Mouse (Mus musculus): Measurements from ENCODE around the gene Bbx. TPM values are rescaled to one million over a fixed set of nuclear protein-coding genes. Genes with fewer than 3 reads are reported as not detected.

Bbx gene
- total RNA-seq, 2 experiments from 2014 or later = 25.2 to 30.3 TPM

DNA sequence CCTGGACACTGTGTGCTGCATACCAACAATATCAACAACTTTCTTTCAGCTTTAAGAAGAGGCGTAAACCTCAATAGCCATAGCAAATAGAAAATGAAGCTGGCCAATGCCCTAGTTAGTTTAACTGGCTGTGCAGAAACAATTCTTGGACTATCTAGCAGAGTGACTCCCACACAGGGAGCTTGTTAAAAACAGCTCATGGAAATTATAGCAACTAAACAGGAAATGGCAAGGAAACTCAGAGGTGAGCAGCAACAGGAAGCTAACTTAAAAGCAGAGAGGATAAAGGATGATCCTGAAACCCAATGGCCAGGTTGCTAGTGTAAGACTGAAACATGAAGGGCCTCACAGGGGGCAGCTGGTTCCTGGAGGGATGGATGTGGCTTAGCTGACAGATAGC lies 203.4 kb downstream of the Bbx start:
- DNase-seq = no peak

DNA sequence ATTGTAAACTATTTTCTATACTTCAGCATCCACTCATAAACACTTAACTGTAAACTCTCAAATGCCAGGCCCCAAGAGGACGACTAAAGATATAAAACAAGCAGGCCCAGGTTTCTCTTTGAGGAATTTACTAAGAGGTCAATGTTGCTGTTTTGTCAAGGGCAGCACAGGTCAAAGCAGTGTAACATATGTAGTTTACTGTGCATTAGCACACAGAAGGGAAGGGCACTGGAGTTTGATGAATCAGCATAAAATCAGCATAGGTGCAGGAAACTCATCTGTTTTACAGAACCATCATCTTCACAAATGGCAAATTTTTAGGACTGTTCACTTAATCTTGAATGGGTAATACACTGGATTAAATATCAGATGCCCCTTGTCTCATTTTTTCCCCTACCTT lies 205.9 kb downstream of the Bbx start:
- DNase-seq = no peak

DNA sequence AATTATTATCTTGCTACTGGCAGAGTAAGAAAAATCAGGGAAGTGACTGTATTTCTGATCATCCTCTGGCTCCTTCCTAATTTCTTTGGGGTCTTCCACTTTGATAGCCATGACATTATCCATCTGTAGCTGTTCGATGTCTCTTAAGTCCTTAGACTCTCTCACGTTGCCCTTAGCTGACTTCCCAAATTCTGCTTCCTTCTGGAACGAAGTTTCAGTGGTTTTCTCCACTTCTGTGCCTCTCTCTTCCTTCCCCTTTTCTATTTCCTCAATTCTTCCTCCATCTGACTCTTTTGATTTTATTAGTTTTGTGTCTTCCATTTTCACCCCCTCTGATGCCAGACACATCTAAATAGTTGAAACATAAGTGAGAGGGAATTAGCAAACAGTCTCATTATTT lies 207.2 kb downstream of the Bbx start:
- DNase-seq = no peak

GRCm38 (mm10) chr16:50220734-50221501 lies 211.3 kb downstream of the Bbx start:
- DNase-seq = peak; percentile 43

GRCm38 (mm10) chr16:50217084-50217483 lies 215.1 kb downstream of the Bbx start:
- DNase-seq = no peak

- DNase-seq = no peak
Observed at GRCm38 (mm10) chr16:50211727-50212126, 220.5 kb downstream of the Bbx start.

DNA sequence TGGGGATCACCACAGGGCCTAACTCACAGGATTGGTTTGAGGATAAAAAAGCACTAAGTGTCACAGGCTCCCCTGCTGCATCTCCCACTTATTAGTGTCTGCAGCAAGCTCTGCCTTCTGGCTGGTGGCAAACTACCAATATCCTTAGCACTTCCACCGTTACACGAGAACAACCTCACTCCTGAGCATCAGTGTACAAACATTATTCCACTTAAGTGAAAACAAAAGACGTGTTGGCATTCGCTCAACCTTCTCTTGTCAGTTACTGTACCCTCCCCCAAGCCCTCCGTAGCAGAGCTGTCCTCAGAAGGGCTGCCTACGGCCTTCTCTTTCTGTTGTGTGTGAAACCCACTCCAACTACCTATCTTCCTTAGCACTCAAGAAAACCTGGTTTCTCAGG lies 221.0 kb downstream of the Bbx start:
- no peak for DNase-seq

- no peak for DNase-seq
Observed at GRCm38 (mm10) chr16:50210742-50211141, 221.4 kb downstream of the Bbx start.

DNA sequence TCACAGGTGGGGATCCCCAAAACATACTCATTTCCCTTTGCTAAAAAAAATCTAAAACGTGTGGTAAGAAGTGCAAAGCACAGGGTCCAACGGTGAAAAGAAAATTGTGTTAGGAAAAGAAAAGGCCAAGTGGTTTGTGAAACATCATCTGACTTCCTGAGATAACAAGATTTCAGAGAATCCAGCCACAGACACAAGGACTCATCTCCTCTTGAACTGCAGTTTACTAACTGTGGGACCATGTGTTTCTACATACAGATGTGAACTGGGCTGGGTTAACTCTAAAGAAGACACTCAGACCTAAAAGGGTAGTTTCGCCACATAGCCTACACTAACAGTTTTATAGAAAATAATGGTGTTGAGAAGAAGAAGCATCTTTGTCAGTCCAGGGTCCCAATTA lies 227.2 kb downstream of the Bbx start:
- no peak for DNase-seq

- peak; percentile 55 for DNase-seq
Observed at GRCm38 (mm10) chr16:50201546-50202151, 230.5 kb downstream of the Bbx start.

DNA sequence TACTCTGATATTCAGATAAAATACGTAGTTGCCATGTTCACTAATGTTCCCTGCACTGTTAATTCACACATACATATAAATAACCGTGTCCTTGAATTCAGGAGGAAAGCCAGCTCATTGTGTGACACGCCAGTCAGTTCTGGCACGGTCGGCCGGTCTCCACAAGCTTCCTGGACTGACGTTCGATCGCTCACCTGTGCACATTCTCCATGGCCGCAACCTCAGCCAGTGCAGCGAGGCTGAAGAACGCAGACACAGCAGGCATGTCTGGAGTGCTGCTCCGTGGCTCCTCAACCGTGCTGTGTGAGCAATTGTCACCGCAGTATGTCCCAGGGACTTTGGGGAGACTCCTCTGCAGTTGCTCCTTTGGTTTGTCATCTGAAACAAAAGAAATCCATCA lies 232.0 kb downstream of the Bbx start:
- no peak for DNase-seq

GRCm38 (mm10) chr16:50196118-50196517 lies 236.1 kb downstream of the Bbx start:
- no peak for DNase-seq

DNA sequence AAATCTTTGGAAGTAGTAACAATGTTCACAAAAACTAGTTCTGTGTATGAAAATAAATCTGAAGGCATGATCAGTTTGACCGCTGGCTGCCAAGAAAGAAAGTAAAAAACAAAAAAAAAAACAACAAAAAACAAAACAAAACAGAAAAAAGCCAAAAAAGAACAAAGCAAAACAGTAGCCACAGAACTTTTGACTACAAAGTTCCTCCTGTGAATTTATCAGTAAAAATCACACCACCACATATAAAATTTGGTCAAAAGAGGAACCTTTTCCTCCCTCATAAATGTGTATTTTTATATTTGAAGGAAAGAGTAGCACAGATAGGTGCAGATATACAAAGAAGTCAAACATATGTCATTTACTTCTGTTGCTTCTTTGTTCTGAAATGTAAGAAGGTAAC lies 239.6 kb downstream of the Bbx start:
- DNase-seq = no peak

GRCm38 (mm10) chr16:50189108-50189507 lies 243.1 kb downstream of the Bbx start:
- DNase-seq = no peak

DNA sequence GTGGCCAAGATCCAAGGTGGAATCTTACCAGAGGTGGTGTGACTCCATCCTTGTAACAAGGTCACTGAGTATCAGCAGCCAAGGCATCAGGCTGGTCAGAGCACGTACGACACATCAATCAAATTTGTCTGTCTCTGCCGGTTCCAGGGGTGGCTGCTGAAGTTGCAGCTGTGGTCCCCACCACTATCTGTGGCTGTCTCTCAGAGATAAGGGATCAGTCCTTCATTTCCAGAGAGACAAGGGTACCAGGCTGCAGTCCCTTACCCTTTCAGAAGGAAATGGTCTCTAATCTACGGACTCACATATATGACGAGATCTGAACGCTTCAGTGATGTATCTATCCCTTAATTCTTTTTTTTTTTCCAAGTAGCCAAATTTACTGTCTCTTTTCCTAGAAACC lies 245.6 kb downstream of the Bbx start:
- no peak for DNase-seq

GRCm38 (mm10) chr16:50185041-50185440 lies 247.1 kb downstream of the Bbx start:
- DNase-seq = peak; percentile 80

GRCm38 (mm10) chr16:50182988-50183387 lies 249.2 kb downstream of the Bbx start:
- no peak for DNase-seq

- DNase-seq = no peak
Observed at GRCm38 (mm10) chr16:50182561-50182960, 249.6 kb downstream of the Bbx start.

DNA sequence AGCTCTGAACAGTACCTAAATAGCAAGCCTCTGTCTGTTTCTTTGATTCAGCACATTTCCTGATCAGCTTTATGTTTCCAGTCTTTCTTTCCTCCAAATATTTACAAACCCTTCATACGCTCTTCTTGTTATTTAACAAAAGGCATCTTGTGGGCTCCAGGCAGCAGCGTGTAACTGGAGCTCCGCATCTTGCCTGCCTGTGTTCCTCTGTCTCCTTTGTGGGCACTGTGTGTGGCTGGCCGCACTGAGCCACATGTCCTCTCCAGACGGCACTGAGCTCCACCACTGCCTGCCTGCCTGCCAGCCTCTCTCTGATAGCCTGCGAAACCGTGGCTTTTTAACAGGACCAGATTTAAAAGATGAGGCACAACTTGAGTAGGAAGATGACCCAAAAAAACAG lies 259.4 kb downstream of the Bbx start:
- no peak for DNase-seq

DNA sequence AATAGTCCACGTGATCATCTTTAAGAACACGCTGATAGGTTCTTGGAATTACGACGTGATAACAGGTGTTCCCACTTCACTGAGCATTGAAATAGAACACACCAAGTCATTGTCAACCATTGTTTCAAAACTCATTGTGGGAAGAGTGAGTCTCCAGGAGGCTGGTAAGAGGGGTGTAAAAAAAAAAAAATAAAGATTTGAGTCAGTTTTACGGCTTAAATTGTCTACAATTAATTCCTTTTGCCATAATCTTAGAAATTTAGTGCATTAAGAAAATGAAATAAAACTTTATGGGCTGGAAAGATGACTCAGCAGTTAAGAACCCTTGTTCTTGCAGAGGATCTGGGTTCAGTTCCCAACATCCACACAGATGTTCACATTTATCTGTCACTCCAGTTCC lies 261.4 kb downstream of the Bbx start:
- no peak for DNase-seq

- DNase-seq = no peak
Observed at GRCm38 (mm10) chr16:50167983-50168299, 264.2 kb downstream of the Bbx start.

- DNase-seq = no peak
Observed at GRCm38 (mm10) chr16:50167231-50167982, 264.8 kb downstream of the Bbx start.

- no peak for DNase-seq
Observed at GRCm38 (mm10) chr16:50160418-50161271, 271.5 kb downstream of the Bbx start.
